Mouse (Mus musculus): ENCODE measurements around the gene Actr5. TPM values are rescaled to one million over a fixed set of nuclear protein-coding genes. Genes with fewer than 3 reads are reported as not detected.

Gene Actr5
- polyA plus RNA-seq, 1 experiment from 2014 or later = 6.3 TPM

- Histone ChIP-seq H3K4me3 (replicated peaks) (no peak overlapping the region), H3K4me2 (no peak overlapping the region), H3K9me3 (replicated peaks) (no peaks in the 10 kb centered on the region), H3K36me3 (no peaks in the 10 kb centered on the region), H3K27ac (no peak overlapping the region), H3K9ac (no peak overlapping the region), H3K4me1 (replicated peaks) (no peaks in the 10 kb centered on the region), H3K27me3 (no peaks in the 10 kb centered on the region)
- no peak for DNase-seq
- ATAC-seq (ENCODE audit: low read depth) = 0 out of 2 replicates have a peak, but pooled peaks have one; percentile 26
- 37% methylated on average over 7 of the region's 7 CpGs for WGBS (ENCODE audit: insufficient replicate concordance)
These were observed 26.6 kb downstream of the Actr5 start for GRCm38 (mm10) chr2:158651159-158651908.

GRCm38 (mm10) chr2:158652985-158653384, 28.3 kb downstream of the Actr5 start:
- Histone ChIP-seq H3K4me1 (replicated peaks) (no peaks in the 10 kb centered on the region), H3K4me3 (replicated peaks) (no peak overlapping the region), H3K4me2 (no peak overlapping the region), H3K36me3 (no peaks in the 10 kb centered on the region), H3K9ac (no peak overlapping the region), H3K9me3 (replicated peaks) (no peaks in the 10 kb centered on the region), H3K27me3 (no peaks in the 10 kb centered on the region), H3K27ac (no peak overlapping the region)
- 10% methylated on average over 4 of the region's 4 CpGs for WGBS (ENCODE audit: insufficient replicate concordance)
- DNase-seq (peak; percentile 20), ATAC-seq (ENCODE audit: low read depth) (no peak)

GRCm38 (mm10) chr2:158654717-158655116, 30.0 kb downstream of the Actr5 start:
- DNase-seq = no peak
- H3K9ac ChIP-seq = no peak overlapping the region
- H3K4me2 ChIP-seq = no peak overlapping the region
- no peak overlapping the region for H3K27ac ChIP-seq
- WGBS (ENCODE audit: insufficient replicate concordance) = 41% methylated on average over 9 of the region's 9 CpGs
- H3K27me3 ChIP-seq = no peaks in the 10 kb centered on the region
- H3K4me3 ChIP-seq (replicated peaks) = no peak overlapping the region
- no peaks in the 10 kb centered on the region for H3K4me1 ChIP-seq (replicated peaks)
- H3K9me3 ChIP-seq (replicated peaks) = no peaks in the 10 kb centered on the region
- no peak for ATAC-seq (ENCODE audit: low read depth)
- no peaks in the 10 kb centered on the region for H3K36me3 ChIP-seq

GRCm38 (mm10) chr2:158655806-158656205, 31.1 kb downstream of the Actr5 start:
- no peaks in the 10 kb centered on the region for H3K4me1 ChIP-seq (replicated peaks)
- H3K36me3 ChIP-seq = no peaks in the 10 kb centered on the region
- WGBS (ENCODE audit: insufficient replicate concordance) = 57% methylated on average over 4 of the region's 4 CpGs
- ATAC-seq (ENCODE audit: low read depth) (no peak), DNase-seq (no peak)
- H3K9me3 ChIP-seq (replicated peaks) = no peaks in the 10 kb centered on the region
- H3K27ac ChIP-seq = no peak overlapping the region
- H3K4me2 ChIP-seq = no peak overlapping the region
- no peak overlapping the region for H3K4me3 ChIP-seq (replicated peaks)
- H3K9ac ChIP-seq = no peak overlapping the region
- H3K27me3 ChIP-seq = no peaks in the 10 kb centered on the region

GRCm38 (mm10) chr2:158658822-158659221, 34.1 kb downstream of the Actr5 start:
- H3K4me1 ChIP-seq (replicated peaks) = no peaks in the 10 kb centered on the region
- no peaks in the 10 kb centered on the region for H3K9me3 ChIP-seq (replicated peaks)
- H3K4me3 ChIP-seq (replicated peaks) = no peak overlapping the region
- H3K4me2 ChIP-seq = no peak overlapping the region
- 61% methylated on average over 6 of the region's 6 CpGs for WGBS (ENCODE audit: insufficient replicate concordance)
- H3K36me3 ChIP-seq = no peaks in the 10 kb centered on the region
- DNase-seq = no peak
- no peak overlapping the region for H3K9ac ChIP-seq
- H3K27me3 ChIP-seq = no peaks in the 10 kb centered on the region
- ATAC-seq (ENCODE audit: low read depth) = peak; percentile 57
- H3K27ac ChIP-seq = no peak overlapping the region

- H3K27me3 ChIP-seq = no peaks in the 10 kb centered on the region
- H3K36me3 ChIP-seq = no peaks in the 10 kb centered on the region
- H3K4me2 ChIP-seq = no peak overlapping the region
- H3K27ac ChIP-seq = no peak overlapping the region
- no peaks in the 10 kb centered on the region for H3K4me1 ChIP-seq (replicated peaks)
- no peaks in the 10 kb centered on the region for H3K9me3 ChIP-seq (replicated peaks)
- ATAC-seq (ENCODE audit: low read depth) (no peak), DNase-seq (no peak)
- 61% methylated on average over 3 of the region's 3 CpGs for WGBS (ENCODE audit: insufficient replicate concordance)
- no peak overlapping the region for H3K9ac ChIP-seq
- no peak overlapping the region for H3K4me3 ChIP-seq (replicated peaks)
These were observed 34.7 kb downstream of the Actr5 start for GRCm38 (mm10) chr2:158659346-158659745.

- peaks cover 55% of the 10 kb centered on the region for H3K27me3 ChIP-seq
- no peak within 1 kb of the TSS for H3K4me3 ChIP-seq (replicated peaks)
- H3K4me1 ChIP-seq (replicated peaks) = peaks cover 20% of the 10 kb centered on the region
- H3K9me3 ChIP-seq (replicated peaks) = no peaks in the 10 kb centered on the region
- no peak within 1 kb of the TSS for H3K4me2 ChIP-seq
- DNase-seq (no peak), ATAC-seq (ENCODE audit: low read depth) (no peak)
- H3K9ac ChIP-seq = no peak within 1 kb of the TSS
- WGBS (ENCODE audit: insufficient replicate concordance) = 48% methylated on average over 4 of the region's 4 CpGs
- H3K36me3 ChIP-seq = no peaks in the 10 kb centered on the region
- no peak within 1 kb of the TSS for H3K27ac ChIP-seq
These were observed 40.4 kb downstream of the Actr5 start, which contains the start of gene Ppp1r16b for GRCm38 (mm10) chr2:158665098-158665497. Gene Ppp1r16b (plus strand): TSS chr2:158665398.

GRCm38 (mm10) chr2:158666071-158666800, 41.5 kb downstream of the Actr5 start:
- peaks cover 64% of the 10 kb centered on the region for H3K27me3 ChIP-seq
- H3K36me3 ChIP-seq = no peaks in the 10 kb centered on the region
- WGBS (ENCODE audit: insufficient replicate concordance) = 7% methylated on average over 13 of the region's 13 CpGs
- DNase-seq (no peak), ATAC-seq (ENCODE audit: low read depth) (no peak)
- no peak overlapping the region for H3K27ac ChIP-seq
- no peaks in the 10 kb centered on the region for H3K9me3 ChIP-seq (replicated peaks)
- no peak overlapping the region for H3K4me3 ChIP-seq (replicated peaks)
- H3K4me2 ChIP-seq = peak overlapping the region; percentile 62; the same call in 1 of the 2 replicates
- H3K9ac ChIP-seq = no peak overlapping the region
- H3K4me1 ChIP-seq (replicated peaks) = peaks cover 20% of the 10 kb centered on the region

- peaks cover 20% of the 10 kb centered on the region for H3K4me1 ChIP-seq (replicated peaks)
- no peaks in the 10 kb centered on the region for H3K9me3 ChIP-seq (replicated peaks)
- peaks cover 64% of the 10 kb centered on the region for H3K27me3 ChIP-seq
- H3K27ac ChIP-seq = no peak overlapping the region
- no peaks in the 10 kb centered on the region for H3K36me3 ChIP-seq
- DNase-seq (no peak), ATAC-seq (ENCODE audit: low read depth) (peak; percentile 50; the same call in 1 of the 2 replicates)
- WGBS (ENCODE audit: insufficient replicate concordance) = under 1% methylated on average over 47 of the region's 47 CpGs
- peak overlapping the region; percentile 48 for H3K4me3 ChIP-seq (replicated peaks)
- peak overlapping the region; percentile 62 for H3K4me2 ChIP-seq
- peak overlapping the region; percentile 33; the same call in 1 of the 2 replicates for H3K9ac ChIP-seq
These were observed 42.5 kb downstream of the Actr5 start for GRCm38 (mm10) chr2:158667022-158667670.

GRCm38 (mm10) chr2:158667671-158668432, 43.2 kb downstream of the Actr5 start:
- no peaks in the 10 kb centered on the region for H3K9me3 ChIP-seq (replicated peaks)
- ATAC-seq (ENCODE audit: low read depth) (no peak), DNase-seq (no peak)
- H3K9ac ChIP-seq = no peak overlapping the region
- peaks cover 20% of the 10 kb centered on the region for H3K4me1 ChIP-seq (replicated peaks)
- 1% methylated on average over 53 of the region's 54 CpGs for WGBS (ENCODE audit: insufficient replicate concordance)
- H3K36me3 ChIP-seq = no peaks in the 10 kb centered on the region
- H3K27ac ChIP-seq = no peak overlapping the region
- H3K4me2 ChIP-seq = peak overlapping the region; percentile 62
- peak overlapping the region; percentile 48 for H3K4me3 ChIP-seq (replicated peaks)
- H3K27me3 ChIP-seq = peaks cover 64% of the 10 kb centered on the region

Data from liver, embryonic 13.5 days (tissue).